Mouse (Mus musculus): Measurements from ENCODE around the gene Zfp800. TPM values are rescaled to one million over a fixed set of nuclear protein-coding genes. Genes with fewer than 3 reads are reported as not detected.

The Zfp800 gene
- polyA plus RNA-seq, 1 experiment from 2014 or later: 19.8 TPM

GRCm38 (mm10) chr6:28351066-28351465 is 46.7 kb downstream of the Zfp800 start:
- Histone ChIP-seq H3K36me3 (ENCODE audit: insufficient read depth) (no peaks in the 10 kb centered on the region), H3K27me3 (ENCODE audit: insufficient read depth, low read length) (no peaks in the 10 kb centered on the region), H3K27ac (ENCODE audit: low read depth) (no peak overlapping the region), H3K9ac (no peak overlapping the region), H3K4me1 (ENCODE audit: insufficient read depth) (no peaks in the 10 kb centered on the region), H3K4me3 (ENCODE audit: low read depth, low read length) (no peak overlapping the region), H3K9me3 (ENCODE audit: low read depth, low read length) (no peaks in the 10 kb centered on the region), H3K4me2 (no peak overlapping the region)
- 79% methylated on average over 3 of the region's 3 CpGs for WGBS
- no peak for DNase-seq
- TF ChIP-seq CTCF (IDR thresholded peaks at IDR 0.05; ENCODE audit: low read depth): no peak
- ATAC-seq (ENCODE audit: insufficient read depth): no peak

DNA sequence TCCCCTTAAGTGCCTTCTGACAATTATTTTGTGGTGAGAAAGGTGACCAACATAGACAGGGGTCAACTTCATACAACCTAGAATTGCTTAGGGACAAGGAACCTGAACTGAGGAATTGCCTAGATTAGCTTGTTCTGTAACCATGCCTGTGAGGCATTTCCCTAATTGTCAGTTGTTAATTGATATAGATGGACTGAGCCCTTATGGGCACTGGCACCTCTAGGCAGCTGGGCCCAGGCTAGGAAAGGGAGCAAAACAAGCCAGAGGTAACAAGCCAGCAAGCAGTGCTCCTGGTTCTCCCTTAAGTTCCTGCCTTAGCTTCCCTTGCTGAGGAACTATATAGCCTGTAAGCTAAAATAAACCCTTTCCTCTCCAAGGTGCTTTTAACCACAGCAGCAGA is 52.1 kb downstream of the Zfp800 start:
- ATAC-seq (ENCODE audit: insufficient read depth) (no peak), DNase-seq (no peak)
- Histone ChIP-seq H3K36me3 (ENCODE audit: insufficient read depth) (no peaks in the 10 kb centered on the region), H3K27ac (ENCODE audit: low read depth) (no peak overlapping the region), H3K4me2 (no peak overlapping the region), H3K27me3 (ENCODE audit: insufficient read depth, low read length) (no peaks in the 10 kb centered on the region), H3K4me1 (ENCODE audit: insufficient read depth) (no peaks in the 10 kb centered on the region), H3K4me3 (ENCODE audit: low read depth, low read length) (no peak overlapping the region), H3K9me3 (ENCODE audit: low read depth, low read length) (no peaks in the 10 kb centered on the region), H3K9ac (no peak overlapping the region)
- TF ChIP-seq CTCF (IDR thresholded peaks at IDR 0.05; ENCODE audit: low read depth): no peak

DNA sequence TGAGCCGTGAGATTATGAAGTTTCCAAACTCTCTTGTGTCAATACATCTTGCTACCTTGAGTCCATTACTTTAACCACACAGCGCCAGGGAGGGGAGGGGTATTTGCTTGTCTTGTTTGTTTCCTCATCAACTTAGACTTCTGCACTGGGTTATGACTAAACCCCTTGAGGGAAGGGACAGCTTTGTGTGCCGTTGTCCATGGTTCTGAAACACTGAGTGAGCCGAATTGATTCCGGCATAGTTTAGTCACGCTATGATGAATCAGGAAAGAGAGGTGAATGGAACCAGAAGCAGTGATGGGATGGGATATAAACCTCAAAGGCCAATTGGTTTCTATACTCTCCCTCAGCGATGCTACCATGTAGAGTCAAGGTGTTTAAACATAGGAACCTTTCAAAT is 52.6 kb downstream of the Zfp800 start:
- no peaks in the 10 kb centered on the region for H3K9me3 ChIP-seq (ENCODE audit: low read depth, low read length)
- H3K4me3 ChIP-seq (ENCODE audit: low read depth, low read length): no peak overlapping the region
- H3K4me2 ChIP-seq: no peak overlapping the region
- no peak overlapping the region for H3K9ac ChIP-seq
- no peaks in the 10 kb centered on the region for H3K4me1 ChIP-seq (ENCODE audit: insufficient read depth)
- WGBS: 43% methylated on average over 7 of the region's 7 CpGs
- no peaks in the 10 kb centered on the region for H3K27me3 ChIP-seq (ENCODE audit: insufficient read depth, low read length)
- H3K27ac ChIP-seq (ENCODE audit: low read depth): no peak overlapping the region
- DNase-seq: peak; percentile 74
- TF ChIP-seq CTCF (IDR thresholded peaks at IDR 0.05; ENCODE audit: low read depth): no peak
- no peak for ATAC-seq (ENCODE audit: insufficient read depth)
- H3K36me3 ChIP-seq (ENCODE audit: insufficient read depth): no peaks in the 10 kb centered on the region

GRCm38 (mm10) chr6:28342863-28343262 is 54.9 kb downstream of the Zfp800 start:
- no peak for DNase-seq
- H3K4me1 ChIP-seq (ENCODE audit: insufficient read depth): no peaks in the 10 kb centered on the region
- 77% methylated on average over 5 of the region's 5 CpGs for WGBS
- no peak for ATAC-seq (ENCODE audit: insufficient read depth)
- H3K27ac ChIP-seq (ENCODE audit: low read depth): no peak overlapping the region
- no peak for TF ChIP-seq CTCF (IDR thresholded peaks at IDR 0.05; ENCODE audit: low read depth)
- no peak overlapping the region for H3K9ac ChIP-seq
- H3K9me3 ChIP-seq (ENCODE audit: low read depth, low read length): no peaks in the 10 kb centered on the region
- H3K27me3 ChIP-seq (ENCODE audit: insufficient read depth, low read length): no peaks in the 10 kb centered on the region
- no peak overlapping the region for H3K4me3 ChIP-seq (ENCODE audit: low read depth, low read length)
- no peaks in the 10 kb centered on the region for H3K36me3 ChIP-seq (ENCODE audit: insufficient read depth)
- no peak overlapping the region for H3K4me2 ChIP-seq

DNA sequence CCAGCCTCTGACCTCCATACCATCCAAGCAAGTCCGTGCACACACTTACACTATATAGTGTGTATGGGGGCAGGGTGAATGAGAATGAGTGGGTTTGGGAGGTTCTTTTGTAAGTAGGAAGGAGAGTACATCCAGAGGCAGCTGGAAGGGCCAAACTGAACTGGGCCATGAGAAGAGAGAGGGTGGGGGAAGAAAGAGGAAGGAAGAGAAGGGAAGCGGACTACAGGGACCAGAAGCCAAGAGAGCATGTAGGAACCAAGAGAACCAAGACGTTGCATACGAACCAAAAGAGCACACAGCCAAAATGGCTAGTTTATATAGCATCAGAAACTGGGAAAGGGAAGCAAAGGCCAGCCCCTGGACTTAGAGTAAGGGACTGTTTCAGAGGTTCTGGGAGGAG is 56.6 kb downstream of the Zfp800 start:
- no peak for DNase-seq
- ATAC-seq (ENCODE audit: insufficient read depth): no peak
- no peak for TF ChIP-seq CTCF (IDR thresholded peaks at IDR 0.05; ENCODE audit: low read depth)
- 85% methylated on average over 4 of the region's 4 CpGs for WGBS
- Histone ChIP-seq H3K27ac (ENCODE audit: low read depth) (no peak overlapping the region), H3K4me3 (ENCODE audit: low read depth, low read length) (no peak overlapping the region), H3K36me3 (ENCODE audit: insufficient read depth) (no peaks in the 10 kb centered on the region), H3K4me2 (no peak overlapping the region), H3K9me3 (ENCODE audit: low read depth, low read length) (no peaks in the 10 kb centered on the region), H3K9ac (no peak overlapping the region), H3K4me1 (ENCODE audit: insufficient read depth) (no peaks in the 10 kb centered on the region), H3K27me3 (ENCODE audit: insufficient read depth, low read length) (no peaks in the 10 kb centered on the region)

DNA sequence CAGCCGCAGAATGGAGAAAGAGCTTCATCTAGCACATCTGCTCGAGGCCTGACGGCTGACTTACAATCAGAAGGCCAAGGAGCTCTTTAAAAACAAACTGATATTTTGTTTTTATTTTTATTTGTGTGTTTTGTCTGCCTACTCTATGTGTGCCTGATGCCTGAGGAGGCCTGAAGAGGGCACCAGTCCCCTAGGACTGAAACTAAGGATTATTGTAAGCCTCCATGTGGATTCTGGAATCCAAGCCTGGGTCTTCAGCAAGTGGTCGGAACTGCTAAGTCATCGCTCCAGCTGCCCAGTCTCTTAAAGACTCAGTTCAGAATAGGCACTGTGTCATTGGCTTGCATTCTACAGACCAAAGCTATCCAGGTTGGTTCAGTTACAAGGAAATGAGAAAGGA is 58.4 kb downstream of the Zfp800 start:
- no peaks in the 10 kb centered on the region for H3K27me3 ChIP-seq (ENCODE audit: insufficient read depth, low read length)
- no peak overlapping the region for H3K9ac ChIP-seq
- H3K4me2 ChIP-seq: no peak overlapping the region
- H3K4me1 ChIP-seq (ENCODE audit: insufficient read depth): no peaks in the 10 kb centered on the region
- H3K4me3 ChIP-seq (ENCODE audit: low read depth, low read length): no peak overlapping the region
- TF ChIP-seq CTCF (IDR thresholded peaks at IDR 0.05; ENCODE audit: low read depth): no peak
- DNase-seq: no peak
- H3K36me3 ChIP-seq (ENCODE audit: insufficient read depth): no peaks in the 10 kb centered on the region
- WGBS: 82% methylated on average over 5 of the region's 5 CpGs
- no peak for ATAC-seq (ENCODE audit: insufficient read depth)
- no peak overlapping the region for H3K27ac ChIP-seq (ENCODE audit: low read depth)
- H3K9me3 ChIP-seq (ENCODE audit: low read depth, low read length): no peaks in the 10 kb centered on the region

- no peak overlapping the region for H3K4me2 ChIP-seq
- H3K4me1 ChIP-seq (ENCODE audit: insufficient read depth): no peaks in the 10 kb centered on the region
- H3K4me3 ChIP-seq (ENCODE audit: low read depth, low read length): no peak overlapping the region
- H3K36me3 ChIP-seq (ENCODE audit: insufficient read depth): no peaks in the 10 kb centered on the region
- H3K27ac ChIP-seq (ENCODE audit: low read depth): no peak overlapping the region
- H3K9me3 ChIP-seq (ENCODE audit: low read depth, low read length): no peaks in the 10 kb centered on the region
- 65% methylated on average over 5 of the region's 5 CpGs for WGBS
- H3K9ac ChIP-seq: no peak overlapping the region
- DNase-seq (no peak), ATAC-seq (ENCODE audit: insufficient read depth) (no peak)
- no peaks in the 10 kb centered on the region for H3K27me3 ChIP-seq (ENCODE audit: insufficient read depth, low read length)
- TF ChIP-seq CTCF (IDR thresholded peaks at IDR 0.05; ENCODE audit: low read depth): no peak
Measured at GRCm38 (mm10) chr6:28333696-28334095, 64.1 kb downstream of the Zfp800 start.

GRCm38 (mm10) chr6:28332546-28332945 is 65.3 kb downstream of the Zfp800 start:
- 79% methylated on average over 3 of the region's 3 CpGs for WGBS
- no peak for DNase-seq
- Histone ChIP-seq H3K4me2 (no peak overlapping the region), H3K36me3 (ENCODE audit: insufficient read depth) (no peaks in the 10 kb centered on the region), H3K27ac (ENCODE audit: low read depth) (no peak overlapping the region), H3K27me3 (ENCODE audit: insufficient read depth, low read length) (no peaks in the 10 kb centered on the region), H3K9me3 (ENCODE audit: low read depth, low read length) (no peaks in the 10 kb centered on the region), H3K4me1 (ENCODE audit: insufficient read depth) (no peaks in the 10 kb centered on the region), H3K4me3 (ENCODE audit: low read depth, low read length) (no peak overlapping the region), H3K9ac (no peak overlapping the region)
- no peak for ATAC-seq (ENCODE audit: insufficient read depth)
- no peak for TF ChIP-seq CTCF (IDR thresholded peaks at IDR 0.05; ENCODE audit: low read depth)

Data from lung, embryonic 14.5 days (tissue).